Mouse (Mus musculus): ENCODE data around the gene Snx25. TPM values are rescaled to one million over a fixed set of nuclear protein-coding genes. Genes with fewer than 3 reads are reported as not detected.

The Snx25 gene
- 5.1 and 5.6 TPM in 2 replicates for polyA plus RNA-seq (2012; rRNA removed)

- DNase-seq (ENCODE audit: low read depth): no peak
Observed at GRCm38 (mm10) chr8:46152064-46153031, at the start of gene Snx25. Snx25 (minus strand) TSS chr8:46152159.

GRCm38 (mm10) chr8:46197673-46198072 lies 45.7 kb upstream of the Snx25 start:
- no peak for DNase-seq (ENCODE audit: low read depth)

DNA sequence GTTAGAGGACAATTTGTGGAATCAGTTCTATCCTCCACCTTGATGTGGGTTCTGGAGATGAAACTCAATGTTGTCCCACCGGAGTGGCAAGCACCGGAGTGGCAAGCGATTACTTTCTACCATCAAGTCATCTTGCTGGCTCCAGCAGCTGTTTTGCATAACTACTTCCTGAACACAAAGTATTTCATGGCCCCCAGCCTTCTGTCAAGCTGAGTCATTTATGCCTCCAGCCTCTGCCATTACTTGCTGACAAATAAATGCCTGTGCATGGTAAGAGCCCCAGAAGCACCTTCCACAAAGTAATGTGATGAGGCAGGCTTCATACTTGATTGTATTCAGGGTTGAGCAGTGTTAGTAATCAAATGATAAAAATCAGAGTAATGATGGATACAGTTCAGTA lies 44.9 kb upstream of the Snx25 start:
- no peak for DNase-seq (ENCODE audit: low read depth)

DNA sequence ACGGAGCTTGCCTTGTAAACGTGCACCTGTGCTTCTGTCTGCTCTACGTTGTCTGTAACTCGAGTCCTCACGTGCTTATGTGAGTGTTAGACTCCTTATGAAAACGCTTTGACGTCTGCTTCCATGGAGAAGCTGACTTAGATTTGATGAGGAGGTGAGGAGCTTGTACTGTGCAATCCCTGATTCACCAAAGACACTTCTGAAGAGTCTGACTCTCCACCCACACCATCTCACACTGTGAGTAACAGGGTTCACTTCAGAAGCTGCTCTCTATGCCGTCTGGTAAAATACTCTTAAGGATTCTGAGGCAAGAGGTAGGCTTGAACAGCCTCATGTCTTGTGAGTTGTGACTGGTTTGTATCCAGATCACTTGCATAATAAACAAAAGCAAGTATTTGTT lies 41.1 kb upstream of the Snx25 start:
- DNase-seq (ENCODE audit: low read depth): no peak

DNA sequence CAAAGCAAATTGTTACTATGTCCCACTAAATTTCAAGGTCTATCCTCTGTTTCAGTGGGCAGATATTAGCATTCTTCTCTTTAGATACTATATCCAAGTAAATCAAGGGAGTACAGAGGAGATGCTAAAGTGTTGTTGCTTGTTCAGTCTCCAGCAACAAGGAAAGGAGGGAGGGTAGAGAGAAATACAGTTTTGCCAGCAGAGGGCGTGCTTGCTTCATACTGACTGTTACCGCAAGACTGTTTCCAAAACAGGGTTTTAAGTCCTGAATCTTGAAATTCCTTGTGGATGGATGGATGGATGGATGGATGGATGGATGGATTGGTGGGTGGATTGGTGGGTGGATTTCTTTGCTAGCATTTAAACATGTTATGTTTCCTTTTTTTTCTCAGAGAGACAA lies 33.4 kb upstream of the Snx25 start:
- no peak for DNase-seq (ENCODE audit: low read depth)

- DNase-seq (ENCODE audit: low read depth): no peak
Observed at GRCm38 (mm10) chr8:46180136-46180535, 28.2 kb upstream of the Snx25 start.

- no peak for DNase-seq (ENCODE audit: low read depth)
Observed at GRCm38 (mm10) chr8:46173651-46174050, 21.7 kb upstream of the Snx25 start.

DNA sequence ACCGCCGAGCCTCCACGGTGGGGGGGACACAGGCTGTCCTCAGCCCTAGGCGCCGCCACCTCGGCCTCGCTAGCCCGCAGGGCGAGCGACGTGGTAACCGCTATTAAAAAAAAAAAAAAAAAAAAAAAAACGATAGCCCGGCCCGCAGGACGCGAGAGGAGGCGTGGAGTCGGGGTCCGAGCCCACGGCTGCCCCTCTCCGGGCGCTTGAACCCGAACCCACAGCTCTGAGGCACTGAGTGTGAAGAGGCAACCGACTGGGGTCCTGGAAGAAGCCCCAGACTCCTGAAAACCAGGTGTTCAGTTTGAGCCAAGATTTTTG lies 11.9 kb upstream of the Snx25 start:
- no peak for DNase-seq (ENCODE audit: low read depth)

DNA sequence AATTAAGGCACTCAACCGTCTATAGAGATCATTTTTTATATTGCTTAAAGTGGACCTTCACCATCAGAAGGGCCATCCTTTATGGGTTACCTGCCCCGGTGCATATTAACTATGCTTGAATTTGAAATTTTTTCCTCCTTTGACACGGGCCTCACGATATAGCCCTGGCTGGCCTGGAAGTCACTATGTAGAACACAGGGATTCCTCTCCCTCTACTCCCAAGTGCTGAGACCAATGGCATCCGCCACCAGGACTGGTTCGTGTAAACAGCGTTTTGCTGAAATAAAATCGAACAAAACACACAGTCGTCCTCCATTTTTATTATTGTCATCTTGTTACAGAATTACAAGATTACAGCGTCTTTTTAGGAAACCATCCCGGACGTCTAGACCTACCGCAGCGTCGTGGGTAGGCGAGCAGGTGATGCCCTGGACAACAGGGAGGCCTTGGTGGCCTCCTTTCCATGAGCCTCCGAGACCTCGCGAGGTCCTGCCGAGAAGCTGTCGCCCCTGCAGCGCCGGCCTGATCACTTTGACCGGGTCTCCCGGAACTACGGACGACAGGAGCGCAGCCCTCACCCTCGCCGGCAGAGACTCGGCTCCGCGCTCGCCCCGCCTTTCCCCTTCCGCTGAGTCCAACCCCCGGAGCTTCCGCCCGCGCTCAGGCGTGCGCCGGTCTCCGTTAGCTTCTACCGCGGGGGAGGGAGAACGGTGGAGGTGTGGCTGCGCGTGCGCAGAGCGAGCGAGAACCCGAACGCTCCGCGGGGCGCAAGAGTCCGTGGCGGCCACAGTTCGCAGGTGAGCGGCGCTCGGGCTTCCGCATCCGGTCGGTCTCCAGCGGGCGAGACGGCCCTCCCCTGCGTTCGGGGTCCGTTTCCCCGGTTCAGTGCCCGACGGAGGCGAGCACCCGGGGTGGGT lies 11.3 kb upstream of the Snx25 start:
- no peak for DNase-seq (ENCODE audit: low read depth)

- DNase-seq (ENCODE audit: low read depth): no peak
Observed at GRCm38 (mm10) chr8:46153042-46153441, 1.1 kb upstream of the Snx25 start.

DNA sequence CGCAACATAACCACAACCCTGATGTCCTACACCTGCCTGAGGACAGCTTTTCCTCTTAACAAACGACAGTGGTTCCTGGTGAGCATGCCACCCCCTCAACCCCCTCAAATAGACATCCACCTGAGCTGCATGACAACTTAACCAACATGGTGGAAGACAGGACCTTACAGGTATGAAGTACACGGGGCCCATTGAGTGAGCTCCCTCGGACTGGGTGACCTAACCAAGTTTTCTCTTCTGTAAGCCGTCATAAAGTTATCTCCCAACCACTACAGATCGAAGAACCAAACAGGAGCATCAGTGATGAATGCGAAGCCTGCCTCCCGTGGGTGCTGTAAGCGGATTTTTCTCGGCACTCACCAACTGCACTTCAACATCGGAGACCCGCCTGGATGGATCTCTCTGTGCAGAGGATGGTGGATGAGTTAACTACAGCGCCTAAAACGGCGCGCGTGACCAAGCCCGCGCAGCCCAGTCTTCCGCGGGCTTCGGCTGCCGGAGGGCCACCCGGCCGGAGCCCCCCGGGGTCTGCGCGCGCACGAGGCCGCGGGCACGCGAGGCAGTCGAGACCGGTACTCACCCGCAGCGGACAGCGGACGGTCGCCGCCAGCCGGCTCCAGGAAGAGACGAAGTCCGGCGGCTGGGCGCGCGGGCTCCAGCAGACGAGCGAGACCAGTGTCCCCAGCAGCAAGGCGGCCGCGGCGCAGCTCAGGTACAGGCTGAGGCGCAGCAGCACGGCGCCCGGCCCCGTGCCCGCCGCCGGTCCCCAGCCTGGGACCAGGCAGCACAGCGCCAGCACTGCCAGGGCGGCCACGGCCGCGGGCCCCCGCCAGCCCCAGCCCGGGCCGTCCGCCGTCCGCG lies 527 bp downstream of the Snx25 start, which contains the start of gene Cfap97:
TSS of gene Cfap97 (plus strand) at position 570 of the 861 bp plus-strand sequence.
- no peak for DNase-seq (ENCODE audit: low read depth)

- DNase-seq (ENCODE audit: low read depth): no peak
Observed at GRCm38 (mm10) chr8:46149782-46150181, 2.2 kb downstream of the Snx25 start.

DNA sequence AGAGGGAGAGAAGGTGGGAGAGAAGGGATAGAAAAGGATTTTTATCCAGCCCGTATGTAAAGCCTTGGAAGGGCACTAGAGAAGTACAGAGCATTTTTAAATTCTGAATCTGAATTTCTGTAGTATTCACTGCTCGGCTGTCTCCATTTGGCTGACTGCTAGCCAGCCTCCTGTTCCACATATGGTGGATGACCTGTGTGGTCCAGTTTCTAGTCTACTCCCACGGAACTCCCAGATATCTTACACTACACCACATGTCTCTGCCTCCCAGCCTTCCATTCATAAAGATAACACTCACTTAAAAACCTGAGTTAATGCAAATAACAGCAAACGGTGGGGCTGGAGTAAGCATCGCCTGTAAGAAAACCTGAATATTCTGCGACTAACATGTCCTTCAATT lies 2.7 kb downstream of the Snx25 start:
- no peak for DNase-seq (ENCODE audit: low read depth)

- no peak for DNase-seq (ENCODE audit: low read depth)
Observed at GRCm38 (mm10) chr8:46146173-46146572, 5.8 kb downstream of the Snx25 start.

- DNase-seq (ENCODE audit: low read depth): no peak
Observed at GRCm38 (mm10) chr8:46143924-46144323, 8.0 kb downstream of the Snx25 start.

DNA sequence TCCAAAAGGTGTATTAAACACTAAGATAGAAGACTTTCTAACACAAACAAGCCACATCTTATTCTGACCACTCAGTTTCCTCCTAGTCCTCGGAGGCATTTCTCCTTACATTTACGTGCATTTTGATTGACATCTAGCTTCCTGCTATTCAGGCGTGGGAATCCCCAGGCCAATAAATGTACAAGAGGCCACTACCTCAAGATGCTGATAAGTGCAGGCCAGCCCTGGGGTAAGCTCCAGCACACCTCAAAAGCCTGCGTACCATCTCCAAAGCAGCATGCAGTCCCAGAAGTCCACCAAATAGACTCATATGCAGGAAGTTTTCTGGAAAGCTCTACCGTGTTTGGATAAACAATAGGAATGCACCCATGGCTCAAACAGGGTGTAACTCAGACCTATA lies 8.5 kb downstream of the Snx25 start:
- DNase-seq (ENCODE audit: low read depth): no peak

GRCm38 (mm10) chr8:46142498-46143081 lies 9.4 kb downstream of the Snx25 start:
- DNase-seq (ENCODE audit: low read depth): no peak

DNA sequence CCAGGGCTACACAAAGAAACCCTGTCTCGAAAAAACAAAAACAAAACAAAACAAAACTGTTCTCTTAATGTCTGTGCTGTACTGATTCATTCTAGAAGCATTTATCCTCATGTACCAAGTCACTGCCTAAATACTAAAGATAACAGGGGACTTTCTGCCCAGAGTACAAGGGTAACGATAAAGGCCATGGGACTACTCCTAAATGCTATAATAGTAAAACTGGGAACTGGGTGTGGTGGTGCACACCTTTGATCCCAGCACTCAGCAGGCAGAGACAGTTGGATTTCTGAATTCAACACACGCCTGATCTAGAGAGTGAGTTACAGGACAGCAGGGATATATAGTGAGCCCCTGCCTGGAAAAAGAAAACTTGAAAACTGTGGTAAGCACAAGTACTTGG lies 10.3 kb downstream of the Snx25 start:
- no peak for DNase-seq (ENCODE audit: low read depth)

- DNase-seq (ENCODE audit: low read depth): no peak
Observed at GRCm38 (mm10) chr8:46140376-46141120, 11.4 kb downstream of the Snx25 start.

DNA sequence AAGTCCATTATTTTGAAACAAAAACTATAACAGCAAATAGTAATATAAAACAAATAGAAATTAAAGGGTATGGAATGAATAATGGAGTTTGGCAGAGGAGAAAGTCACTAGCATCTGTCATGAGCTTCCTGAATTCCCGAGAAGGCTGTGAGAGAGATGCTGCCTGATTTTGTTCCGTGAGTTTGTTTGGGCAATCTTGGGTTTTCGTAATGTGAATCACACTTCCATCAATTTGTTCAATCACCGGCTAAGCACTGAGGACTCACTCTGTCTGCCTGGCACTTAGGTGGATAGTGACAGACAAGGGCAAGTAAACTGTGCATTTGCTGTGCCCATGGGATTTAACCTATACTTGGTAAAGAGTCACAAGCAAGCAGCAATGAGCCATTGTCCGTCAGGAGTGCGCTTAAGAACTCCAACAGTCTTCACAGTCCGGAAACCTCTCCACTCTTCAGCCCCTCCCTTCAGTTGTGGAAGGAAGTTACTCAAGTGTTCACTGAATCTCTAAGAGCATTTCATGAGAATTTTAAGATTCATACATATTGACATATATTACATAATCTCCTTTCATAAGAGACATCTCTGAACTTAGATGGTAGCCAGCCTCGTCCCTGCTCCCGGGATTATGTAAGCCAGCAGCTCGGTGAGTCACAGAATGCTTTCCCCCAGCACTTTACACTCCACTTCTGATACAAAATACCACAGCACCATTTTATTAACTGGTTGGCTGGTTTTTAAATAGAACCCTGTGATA lies 13.9 kb downstream of the Snx25 start:
- no peak for DNase-seq (ENCODE audit: low read depth)

Measured in gonadal fat pad, adult 2 months (tissue).